Mouse (Mus musculus): ENCODE data around the gene Heatr6.

Heatr6 gene

GRCm38 (mm10) chr11:83796980-83797608, 43.6 kb downstream of the Heatr6 start:
- intact Hi-C loops (cut with DNase I): no loop called here

DNA sequence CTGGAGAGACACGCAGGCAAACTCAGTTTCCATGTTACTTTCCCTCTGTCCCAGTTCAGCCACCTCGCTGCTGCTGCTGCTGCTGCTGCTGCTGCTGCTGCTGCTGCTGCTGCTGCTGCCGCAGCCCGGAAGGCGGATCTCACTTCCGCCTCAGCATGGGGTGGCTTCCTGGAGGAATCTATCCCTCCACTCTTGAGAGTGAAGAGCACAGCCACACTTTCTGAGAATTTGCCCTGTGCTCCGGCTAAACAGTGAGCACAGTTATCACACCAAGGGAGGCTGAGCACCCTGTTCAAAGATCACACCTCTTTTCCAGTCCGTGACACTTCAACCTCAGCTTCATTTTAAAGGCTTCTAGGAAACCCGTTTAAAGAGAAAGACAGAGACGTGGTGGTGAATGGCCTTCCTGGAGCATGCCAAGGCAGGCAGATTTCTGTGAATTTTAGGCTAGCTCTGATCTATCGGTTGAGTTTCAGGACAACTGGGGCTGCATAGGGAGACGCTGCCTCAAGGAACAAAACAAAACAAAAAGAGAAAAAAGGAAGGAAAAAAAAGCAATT, 46.5 kb downstream of the Heatr6 start:
- intact Hi-C loops (cut with DNase I): no loop called here

DNA sequence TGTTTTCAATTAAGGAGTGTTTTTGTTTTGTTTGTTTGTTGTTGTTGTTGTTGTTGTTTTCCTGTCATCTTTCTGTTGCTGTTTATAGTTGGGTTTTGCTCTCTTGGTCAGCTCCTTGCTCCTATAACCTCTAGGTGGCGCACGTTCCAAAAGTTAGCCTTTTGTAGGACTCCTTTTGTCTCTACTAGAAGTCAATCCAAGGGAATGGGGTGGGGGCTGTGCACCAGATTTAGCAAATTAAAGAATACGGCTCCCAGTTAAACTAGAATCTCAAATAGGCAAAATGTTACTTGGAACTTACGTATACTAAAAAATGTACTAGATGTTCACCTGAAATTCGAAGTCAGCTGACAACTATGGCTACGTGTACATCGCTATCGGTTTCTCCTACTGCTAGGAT, 48.7 kb downstream of the Heatr6 start:
- intact Hi-C loops (cut with DNase I): no loop called here

DNA sequence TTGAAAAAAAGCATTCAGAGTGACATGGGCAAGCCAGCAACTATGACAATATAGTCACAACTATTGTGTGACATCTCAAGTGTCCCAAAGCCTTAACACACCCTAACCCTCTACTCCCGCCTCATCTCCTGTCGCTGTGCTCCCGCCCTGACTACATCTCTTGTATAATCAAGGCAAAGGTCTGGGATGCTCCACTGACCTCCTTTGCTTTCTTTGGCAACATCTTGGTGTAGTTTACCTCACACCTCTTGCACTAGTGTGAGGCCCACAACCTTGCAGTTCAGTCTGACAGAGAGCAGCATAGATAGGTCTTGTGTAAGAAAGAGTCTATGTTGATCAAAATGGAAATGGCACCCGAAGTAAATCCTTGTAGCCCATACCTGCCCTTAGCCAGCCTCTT, 49.1 kb downstream of the Heatr6 start:
- intact Hi-C loops (cut with DNase I): no loop called here

GRCm38 (mm10) chr11:83810441-83810840, 56.9 kb downstream of the Heatr6 start:
- intact Hi-C loops (cut with DNase I): no loop called here

DNA sequence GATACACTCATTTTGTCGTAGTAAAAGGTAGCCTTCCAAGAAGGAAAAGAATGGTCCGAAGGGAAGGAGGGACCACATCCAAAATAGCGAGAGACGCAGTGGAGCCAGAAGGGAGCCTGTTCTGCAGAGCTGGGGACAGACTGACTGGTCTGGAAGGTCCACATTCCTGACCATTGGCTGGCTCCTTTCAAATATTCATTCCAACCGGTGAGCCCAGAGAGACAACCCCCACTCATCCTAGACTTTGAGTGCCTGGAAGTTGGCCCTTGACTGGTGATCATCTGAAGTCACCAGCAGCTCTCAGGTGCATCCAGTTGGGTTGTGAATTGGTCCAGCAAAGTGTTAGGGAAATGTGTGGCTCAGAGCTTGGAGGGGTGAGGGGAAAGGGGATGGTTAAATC, 61.7 kb downstream of the Heatr6 start:
- intact Hi-C loops (cut with DNase I): loop anchor here (5.0 kb wide), 1 partner anchor 117 kb away; no protein-coding TSS in a partner anchor

GRCm38 (mm10) chr11:83815628-83816027, 62.1 kb downstream of the Heatr6 start:
- intact Hi-C loops (cut with DNase I): loop anchor here (5.0 kb wide), 1 partner anchor 117 kb away; no protein-coding TSS in a partner anchor

DNA sequence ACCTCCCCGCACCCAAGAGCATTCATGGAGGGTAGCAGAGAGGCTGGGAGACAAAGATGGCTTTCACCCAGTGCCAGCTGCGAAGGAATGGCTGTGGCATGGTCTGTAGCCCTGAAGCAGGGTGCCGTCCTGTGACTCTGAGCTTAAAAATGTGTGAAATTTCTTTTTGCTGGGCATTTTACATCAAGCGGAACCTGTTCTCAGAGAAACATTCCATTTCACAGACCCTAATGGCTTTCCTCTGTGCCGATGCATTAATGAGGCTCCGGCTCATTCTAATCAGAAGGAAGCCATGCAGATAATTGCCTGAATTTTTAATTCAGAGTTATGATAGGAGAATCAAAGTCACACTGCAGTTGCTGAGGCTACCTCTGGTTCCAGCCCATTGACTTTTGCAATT, 63.6 kb downstream of the Heatr6 start:
- intact Hi-C loops (cut with DNase I): loop anchor here (5.0 kb wide), 1 partner anchor 115 kb away; no protein-coding TSS in a partner anchor

GRCm38 (mm10) chr11:83817994-83818393, 64.5 kb downstream of the Heatr6 start:
- intact Hi-C loops (cut with DNase I): loop anchor here (5.0 kb wide), 1 partner anchor 114 kb away; no protein-coding TSS in a partner anchor

GRCm38 (mm10) chr11:83818591-83819127, 65.2 kb downstream of the Heatr6 start:
- intact Hi-C loops (cut with DNase I): loop anchor here (5.0 kb wide), 1 partner anchor 114 kb away; no protein-coding TSS in a partner anchor

DNA sequence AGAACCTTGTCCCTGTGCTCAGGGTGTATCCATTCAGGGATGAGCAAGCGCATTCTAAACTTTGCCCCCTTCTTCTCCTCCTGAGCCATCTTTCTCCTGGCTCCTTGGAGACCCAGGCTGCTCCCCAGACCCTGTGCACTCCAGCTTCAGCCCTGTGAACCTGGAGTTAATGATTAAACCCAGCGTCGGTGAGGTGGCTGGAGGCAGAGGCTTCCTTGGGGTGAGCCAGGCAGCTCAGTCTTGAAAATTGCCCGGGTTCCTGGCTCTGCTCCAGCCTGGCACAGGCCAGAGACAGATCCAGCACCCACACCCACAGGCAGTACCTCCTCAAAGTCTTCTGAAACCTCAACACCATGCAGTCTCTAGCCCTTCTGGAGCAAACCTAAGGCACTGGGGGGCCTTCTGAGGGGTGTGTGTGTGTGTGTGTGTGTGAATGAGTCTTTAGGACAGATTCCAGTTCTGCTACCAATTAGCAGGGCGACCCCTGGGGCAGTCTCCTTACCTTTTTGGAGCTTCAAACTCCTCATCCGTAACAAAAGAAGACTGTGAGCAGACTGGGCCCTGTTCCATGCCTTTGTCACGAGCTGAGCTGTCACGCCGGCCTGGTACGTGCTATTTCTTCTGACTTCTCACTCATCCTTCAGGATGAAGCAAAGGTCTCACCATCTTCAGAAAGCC, 66.4 kb downstream of the Heatr6 start:
- intact Hi-C loops (cut with DNase I): loop anchor here (5.0 kb wide), 1 partner anchor 112 kb away; no protein-coding TSS in a partner anchor

DNA sequence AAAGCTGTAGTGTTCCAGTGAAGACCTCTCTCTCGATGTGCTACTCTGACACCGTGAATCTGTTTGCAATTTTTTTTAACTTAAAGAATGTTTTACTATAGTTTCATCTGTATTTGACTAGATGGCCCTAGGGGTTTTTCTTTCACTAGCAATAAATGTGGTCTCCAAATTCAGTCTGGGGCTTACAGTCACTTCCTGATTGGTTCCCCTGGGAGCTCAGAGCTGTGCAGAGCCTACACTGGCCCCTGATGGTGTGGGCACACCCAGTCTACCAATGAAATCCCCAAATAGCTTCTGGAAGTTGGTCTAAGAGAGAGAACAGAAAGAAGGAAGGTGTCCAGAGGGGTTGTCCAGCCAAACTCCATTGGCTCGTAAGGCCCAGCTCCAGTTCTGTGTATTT, 72.6 kb downstream of the Heatr6 start:
- intact Hi-C loops (cut with DNase I): no loop called here

DNA sequence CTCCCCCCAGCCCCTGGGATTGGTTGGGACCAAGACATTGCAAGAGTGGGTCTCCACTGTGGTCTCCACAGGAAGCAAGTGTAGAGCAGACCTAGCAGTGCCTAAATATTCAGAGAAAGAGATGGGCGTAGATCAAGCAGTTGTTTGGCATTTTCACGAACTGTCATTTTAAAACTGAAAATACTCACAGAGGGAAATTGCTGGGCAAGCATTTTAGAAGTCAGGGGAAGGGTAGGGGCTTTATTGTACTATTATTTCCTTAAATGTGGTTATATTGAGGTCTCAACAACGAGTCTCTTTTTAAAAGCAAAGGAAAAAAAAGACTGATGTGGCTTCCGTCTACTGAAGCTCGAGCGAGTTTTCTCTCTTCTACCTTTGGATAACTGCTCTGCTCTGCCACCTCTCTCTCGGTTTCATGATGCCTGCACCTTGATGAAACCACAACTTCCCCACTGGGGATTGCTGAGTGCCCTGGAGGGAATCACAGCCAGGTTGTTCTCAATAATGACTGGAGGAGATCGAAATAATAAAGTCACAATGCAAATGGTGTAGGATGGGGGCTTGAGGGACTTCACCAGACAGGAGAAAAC, 75.2 kb downstream of the Heatr6 start:
- intact Hi-C loops (cut with DNase I): no loop called here

DNA sequence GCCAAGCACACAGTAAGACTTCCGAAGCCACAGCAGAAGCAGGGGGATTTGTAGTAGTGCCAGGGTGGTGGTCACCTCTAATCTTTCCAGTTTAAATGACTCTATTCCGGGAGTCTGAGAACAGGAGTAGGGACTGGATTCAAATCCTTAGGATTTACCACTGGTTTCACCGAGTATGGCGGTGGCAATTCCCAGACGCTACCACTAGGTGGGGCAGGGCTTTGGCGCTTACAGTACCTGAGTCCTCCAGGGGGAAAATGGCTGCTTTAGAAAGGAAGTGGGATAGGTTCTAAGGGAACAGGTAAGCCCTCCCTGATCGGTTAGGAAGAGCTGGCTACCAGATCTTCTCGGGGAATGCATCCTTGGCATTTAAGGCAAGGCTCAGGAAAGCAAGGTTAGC, 78.9 kb downstream of the Heatr6 start:
- intact Hi-C loops (cut with DNase I): loop anchor here (5.0 kb wide), 1 partner anchor 95 kb away; no protein-coding TSS in a partner anchor

Measured in adrenal gland (tissue).